Mouse (Mus musculus): Measurements from ENCODE around the gene Zic4. TPM values are rescaled to one million over a fixed set of nuclear protein-coding genes. Genes with fewer than 3 reads are reported as not detected.

Zic4 gene
- polyA plus RNA-seq, 1 experiment from 2014 or later = not detected

- Histone ChIP-seq H3K4me2 (ENCODE audit: low read depth, low read length) (no peak overlapping the region), H3K36me3 (ENCODE audit: control insufficient read depth, insufficient read depth, low read length) (no peaks in the 10 kb centered on the region), H3K27ac (ENCODE audit: low read length) (no peak overlapping the region), H3K9me3 (ENCODE audit: control insufficient read depth, low read length) (no peaks in the 10 kb centered on the region), H3K27me3 (replicated peaks; ENCODE audit: control insufficient read depth, insufficient read depth, low read length) (peaks cover 75% of the 10 kb centered on the region), H3K4me1 (ENCODE audit: control insufficient read depth, insufficient read depth, low read length) (no peaks in the 10 kb centered on the region), H3K9ac (ENCODE audit: low read depth, low read length) (no peak overlapping the region), H3K4me3 (ENCODE audit: low read length) (no peak overlapping the region)
- 4% methylated on average over 22 of the region's 22 CpGs for WGBS
- no peak for ATAC-seq
Observed at GRCm38 (mm10) chr9:91354434-91355269, 7.6 kb upstream of the Zic4 start.

DNA sequence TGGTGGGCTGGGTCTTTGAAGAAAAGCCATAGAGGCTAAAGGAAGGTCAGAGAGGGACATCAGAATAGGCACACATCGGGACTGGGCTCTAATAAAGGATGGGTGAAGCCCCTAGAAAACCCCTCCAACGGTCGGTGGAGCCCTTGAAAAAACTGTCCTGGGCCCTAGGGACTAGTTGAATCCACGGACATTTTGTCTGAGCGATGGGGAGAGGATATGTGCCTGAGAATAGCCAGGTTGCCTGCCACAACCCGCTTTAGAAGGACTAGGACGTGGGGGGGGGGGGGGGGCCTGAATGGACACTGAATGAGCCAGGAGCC is 7.0 kb upstream of the Zic4 start:
- H3K4me3 ChIP-seq (ENCODE audit: low read length) = no peak overlapping the region
- H3K27me3 ChIP-seq (replicated peaks; ENCODE audit: control insufficient read depth, insufficient read depth, low read length) = peaks cover 74% of the 10 kb centered on the region
- WGBS = 1% methylated on average over 7 of the region's 7 CpGs

GRCm38 (mm10) chr9:91355629-91356352 is 6.4 kb upstream of the Zic4 start:
- Histone ChIP-seq H3K4me3 (ENCODE audit: low read length) (0 out of 2 replicates have a peak overlapping the region, but pooled peaks have one; percentile 17), H3K27me3 (replicated peaks; ENCODE audit: control insufficient read depth, insufficient read depth, low read length) (peaks cover 70% of the 10 kb centered on the region), H3K4me2 (ENCODE audit: low read depth, low read length) (peak overlapping the region; percentile 33; the same call in 1 of the 2 replicates), H3K27ac (ENCODE audit: low read length) (no peak overlapping the region), H3K4me1 (ENCODE audit: control insufficient read depth, insufficient read depth, low read length) (no peaks in the 10 kb centered on the region), H3K9me3 (ENCODE audit: control insufficient read depth, low read length) (no peaks in the 10 kb centered on the region), H3K36me3 (ENCODE audit: control insufficient read depth, insufficient read depth, low read length) (no peaks in the 10 kb centered on the region), H3K9ac (ENCODE audit: low read depth, low read length) (no peak overlapping the region)
- no peak for ATAC-seq
- under 1% methylated on average over 33 of the region's 35 CpGs for WGBS

More for the DNA sequence above, 7.0 kb upstream of the Zic4 start:
- H3K9me3 ChIP-seq (ENCODE audit: control insufficient read depth, low read length) = no peaks in the 10 kb centered on the region
- ATAC-seq = no peak
- H3K36me3 ChIP-seq (ENCODE audit: control insufficient read depth, insufficient read depth, low read length) = no peaks in the 10 kb centered on the region
- no peak overlapping the region for H3K27ac ChIP-seq (ENCODE audit: low read length)
- H3K4me2 ChIP-seq (ENCODE audit: low read depth, low read length) = no peak overlapping the region
- no peak overlapping the region for H3K9ac ChIP-seq (ENCODE audit: low read depth, low read length)
- no peaks in the 10 kb centered on the region for H3K4me1 ChIP-seq (ENCODE audit: control insufficient read depth, insufficient read depth, low read length)

DNA sequence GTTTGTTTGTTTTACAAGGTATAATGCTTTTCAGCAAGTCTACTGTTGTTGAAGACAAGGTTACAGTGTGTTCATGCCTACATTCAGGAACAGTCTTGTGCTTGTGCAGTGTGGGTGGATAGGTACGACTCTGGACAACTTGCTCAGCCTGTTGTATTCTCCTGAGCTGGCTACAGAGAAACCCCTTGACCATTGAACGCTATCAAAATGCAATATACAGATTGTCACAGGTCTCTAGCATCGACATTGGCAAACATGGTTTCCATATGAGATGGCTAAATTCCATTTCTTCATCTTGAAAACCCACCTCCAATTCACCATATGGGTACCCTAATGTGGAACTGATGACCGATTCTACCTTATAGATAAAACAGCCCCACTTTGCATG is 5.9 kb upstream of the Zic4 start:
- 11% methylated on average over 4 of the region's 4 CpGs for WGBS
- Histone ChIP-seq H3K27ac (ENCODE audit: low read length) (no peak overlapping the region), H3K9me3 (ENCODE audit: control insufficient read depth, low read length) (no peaks in the 10 kb centered on the region), H3K4me2 (ENCODE audit: low read depth, low read length) (no peak overlapping the region), H3K27me3 (replicated peaks; ENCODE audit: control insufficient read depth, insufficient read depth, low read length) (peaks cover 69% of the 10 kb centered on the region), H3K36me3 (ENCODE audit: control insufficient read depth, insufficient read depth, low read length) (no peaks in the 10 kb centered on the region), H3K9ac (ENCODE audit: low read depth, low read length) (no peak overlapping the region), H3K4me3 (ENCODE audit: low read length) (no peak overlapping the region), H3K4me1 (ENCODE audit: control insufficient read depth, insufficient read depth, low read length) (no peaks in the 10 kb centered on the region)
- ATAC-seq = no peak

- no peak overlapping the region for H3K4me2 ChIP-seq (ENCODE audit: low read depth, low read length)
- no peak overlapping the region for H3K9ac ChIP-seq (ENCODE audit: low read depth, low read length)
- H3K36me3 ChIP-seq (ENCODE audit: control insufficient read depth, insufficient read depth, low read length) = no peaks in the 10 kb centered on the region
- 0 out of 2 replicates have a peak, but pooled peaks cover 5% of the 10 kb centered on the region for H3K4me1 ChIP-seq (ENCODE audit: control insufficient read depth, insufficient read depth, low read length)
- H3K4me3 ChIP-seq (ENCODE audit: low read length) = no peak overlapping the region
- peaks cover 72% of the 10 kb centered on the region for H3K27me3 ChIP-seq (replicated peaks; ENCODE audit: control insufficient read depth, insufficient read depth, low read length)
- no peak for ATAC-seq
- no peaks in the 10 kb centered on the region for H3K9me3 ChIP-seq (ENCODE audit: control insufficient read depth, low read length)
- no peak overlapping the region for H3K27ac ChIP-seq (ENCODE audit: low read length)
- WGBS = 13% methylated on average over 3 of the region's 3 CpGs
Observed at GRCm38 (mm10) chr9:91357321-91357720, 4.9 kb upstream of the Zic4 start.

GRCm38 (mm10) chr9:91358851-91359687 is 3.1 kb upstream of the Zic4 start:
- Histone ChIP-seq H3K4me3 (ENCODE audit: low read length) (no peak overlapping the region), H3K9ac (ENCODE audit: low read depth, low read length) (no peak overlapping the region), H3K27me3 (replicated peaks; ENCODE audit: control insufficient read depth, insufficient read depth, low read length) (peaks cover 70% of the 10 kb centered on the region), H3K36me3 (ENCODE audit: control insufficient read depth, insufficient read depth, low read length) (no peaks in the 10 kb centered on the region), H3K9me3 (ENCODE audit: control insufficient read depth, low read length) (no peaks in the 10 kb centered on the region), H3K27ac (ENCODE audit: low read length) (no peak overlapping the region), H3K4me2 (ENCODE audit: low read depth, low read length) (no peak overlapping the region), H3K4me1 (ENCODE audit: control insufficient read depth, insufficient read depth, low read length) (0 out of 2 replicates have a peak, but pooled peaks cover 5% of the 10 kb centered on the region)
- ATAC-seq = no peak
- WGBS = 11% methylated on average over 10 of the region's 10 CpGs

DNA sequence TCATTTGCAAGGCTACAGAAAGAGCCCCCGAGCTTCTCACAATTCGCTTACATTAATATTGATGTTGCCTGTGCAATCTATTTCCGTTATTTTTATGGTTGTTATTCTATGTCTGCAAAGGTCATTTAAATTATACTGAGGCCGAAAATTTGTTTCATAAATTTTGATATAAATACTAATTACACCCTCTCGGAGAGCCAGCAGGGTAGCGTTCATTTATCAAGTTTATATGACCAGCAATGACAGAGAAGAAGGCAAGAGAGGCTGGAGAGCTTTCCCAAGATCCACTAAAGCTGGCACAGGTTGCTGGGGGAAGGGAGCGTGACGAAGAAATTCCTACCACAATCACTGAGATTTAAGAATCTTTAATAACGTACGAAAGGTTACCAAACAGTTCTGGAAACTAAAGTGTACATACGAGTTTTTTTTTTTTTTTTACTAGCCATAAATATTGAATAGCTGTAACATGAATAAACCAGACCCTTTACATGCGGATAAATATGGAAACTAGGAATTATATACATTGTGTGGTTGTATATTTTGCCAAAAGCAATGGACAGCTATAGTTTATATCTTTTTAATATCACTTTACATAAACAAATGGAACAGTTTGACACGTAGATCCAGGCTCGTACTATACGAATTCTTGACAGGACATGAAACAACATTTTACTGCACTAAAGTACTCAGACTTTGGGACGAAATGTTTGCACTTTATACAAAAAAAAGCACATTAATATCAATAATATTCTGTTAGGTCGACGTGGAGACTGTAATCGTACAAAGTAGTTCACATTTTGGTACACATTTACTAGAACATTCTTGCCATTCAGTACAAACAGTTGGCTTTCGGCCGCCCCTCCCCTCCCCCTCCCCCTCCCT is 1.8 kb upstream of the Zic4 start:
- peaks cover 12% of the 10 kb centered on the region; the same call in 1 of the 2 replicates for H3K4me1 ChIP-seq (ENCODE audit: control insufficient read depth, insufficient read depth, low read length)
- no peak overlapping the region for H3K4me3 ChIP-seq (ENCODE audit: low read length)
- no peak overlapping the region for H3K27ac ChIP-seq (ENCODE audit: low read length)
- no peaks in the 10 kb centered on the region for H3K9me3 ChIP-seq (ENCODE audit: control insufficient read depth, low read length)
- no peak overlapping the region for H3K9ac ChIP-seq (ENCODE audit: low read depth, low read length)
- WGBS = 3% methylated on average over 21 of the region's 21 CpGs
- no peak overlapping the region for H3K4me2 ChIP-seq (ENCODE audit: low read depth, low read length)
- no peak for ATAC-seq
- H3K36me3 ChIP-seq (ENCODE audit: control insufficient read depth, insufficient read depth, low read length) = no peaks in the 10 kb centered on the region
- H3K27me3 ChIP-seq (replicated peaks; ENCODE audit: control insufficient read depth, insufficient read depth, low read length) = peaks cover 69% of the 10 kb centered on the region

DNA sequence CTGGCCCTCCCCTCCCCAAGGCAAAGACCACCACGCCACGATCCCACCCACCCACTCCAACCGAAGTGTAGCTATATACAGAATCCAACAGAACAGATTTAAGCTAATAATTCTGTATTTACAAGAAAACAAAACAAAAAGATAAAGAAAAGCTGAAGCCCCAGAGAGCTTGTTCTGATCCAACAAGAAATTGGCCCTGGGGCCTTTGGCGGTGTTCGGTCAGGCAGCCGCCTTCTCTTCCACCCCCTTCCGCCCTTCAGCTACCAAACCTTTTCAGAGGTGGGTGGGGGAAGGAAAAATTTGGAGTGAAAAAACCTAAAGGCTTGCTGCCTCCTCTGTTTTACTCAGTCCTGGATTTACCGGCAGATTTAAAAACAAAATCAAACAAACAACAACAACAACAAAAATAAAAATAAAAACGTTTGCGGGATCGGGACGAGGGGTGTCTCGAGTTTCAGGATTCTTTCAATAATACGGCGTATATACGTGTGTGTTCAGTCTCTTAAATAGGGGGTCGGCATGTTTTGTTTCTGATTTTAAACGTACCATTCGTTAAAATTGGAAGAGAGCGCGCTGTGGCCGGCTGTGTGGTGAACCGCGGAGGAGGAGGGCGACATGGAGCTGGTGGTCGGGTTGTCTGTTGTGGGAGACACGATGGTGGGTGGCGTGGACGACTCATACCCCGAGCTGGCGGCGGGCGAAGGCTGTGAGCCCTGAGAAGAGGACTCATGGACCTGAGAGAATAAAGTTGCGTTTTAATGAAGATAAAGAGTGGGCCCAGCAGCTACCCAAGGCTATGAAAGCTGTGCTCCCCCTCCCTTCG is 969 bp upstream of the Zic4 start:
- H3K36me3 ChIP-seq (ENCODE audit: control insufficient read depth, insufficient read depth, low read length) = no peaks in the 10 kb centered on the region
- no peaks in the 10 kb centered on the region for H3K9me3 ChIP-seq (ENCODE audit: control insufficient read depth, low read length)
- ATAC-seq = peak; percentile 19; the same call in 1 of the 2 replicates
- no peak overlapping the region for H3K4me2 ChIP-seq (ENCODE audit: low read depth, low read length)
- WGBS = 1% methylated on average over 35 of the region's 35 CpGs
- H3K9ac ChIP-seq (ENCODE audit: low read depth, low read length) = no peak overlapping the region
- H3K4me1 ChIP-seq (ENCODE audit: control insufficient read depth, insufficient read depth, low read length) = peaks cover 15% of the 10 kb centered on the region
- H3K27ac ChIP-seq (ENCODE audit: low read length) = no peak overlapping the region
- H3K27me3 ChIP-seq (replicated peaks; ENCODE audit: control insufficient read depth, insufficient read depth, low read length) = peaks cover 65% of the 10 kb centered on the region
- no peak overlapping the region for H3K4me3 ChIP-seq (ENCODE audit: low read length)
